Mouse (Mus musculus) forebrain, embryonic 11.5 days (tissue): ENCODE measurements around the gene Wdr49. TPM values are rescaled to one million over a fixed set of nuclear protein-coding genes. Genes with fewer than 3 reads are reported as not detected.
"Not testable (repeated sequence)": the region's sequence is repeated elsewhere in the genome, so short reads cannot be mapped to it uniquely, and the experiment has no call there.

Source experiments
- ATAC-seq: fragments of 200-750 bp; cut with Nextera tagmentation; replicated peaks from 2 replicates; pipeline ENCODE4 v1.8.0; 2017; ENCODE audit warnings: moderate TSS enrichment; ENCODE audit not compliant: low FRiP score
- DNase-seq: peaks from one replicate; pipeline ENCODE4 v3.0.0-alpha.2; 2017; ENCODE audit warnings: low spot score
- H3K27ac ChIP-seq: fragments of 300-500 bp; sonication (generic); 2 replicates; pipeline ENCODE4 v1.5.1; 2014; ENCODE audit warnings: low read depth, low read length
- H3K27me3 ChIP-seq: fragments of 300-500 bp; sonication (generic); 2 replicates; pipeline ENCODE4 v1.6.1; 2014; ENCODE audit warnings: mild to moderate bottlenecking, low read length, mixed read lengths; ENCODE audit not compliant: control insufficient read depth, insufficient read depth
- H3K36me3 ChIP-seq: fragments of 300-500 bp; sonication (generic); 2 replicates; pipeline ENCODE4 v1.6.1; 2014; ENCODE audit warnings: mild to moderate bottlenecking, low read length, moderate library complexity, mixed read lengths; ENCODE audit not compliant: control insufficient read depth, insufficient read depth
- H3K4me1 ChIP-seq: fragments of 300-500 bp; sonication (generic); replicated peaks from 2 replicates; pipeline ENCODE4 v1.6.1; 2014; ENCODE audit warnings: low read length, mixed read lengths; ENCODE audit not compliant: control insufficient read depth, insufficient read depth
- H3K4me2 ChIP-seq: fragments of 300-500 bp; sonication (generic); 2 replicates; pipeline ENCODE4 v1.6.1; 2014; ENCODE audit warnings: low read depth, mild to moderate bottlenecking, low read length, moderate library complexity, mixed read lengths; ENCODE audit not compliant: severe bottlenecking
- H3K4me3 ChIP-seq: fragments of 300-500 bp; sonication (generic); 2 replicates; pipeline ENCODE4 v1.5.1; 2014; ENCODE audit warnings: low read depth, low read length
- H3K9ac ChIP-seq: fragments of 300-500 bp; sonication (generic); 2 replicates; pipeline ENCODE4 v1.6.1; 2014; ENCODE audit warnings: low read length
- H3K9me3 ChIP-seq: fragments of 300-500 bp; sonication (generic); 2 replicates; pipeline ENCODE4 v1.6.1; 2016; ENCODE audit warnings: low read length, mixed read lengths; ENCODE audit not compliant: control insufficient read depth
- WGBS: fragments of 180-500 bp; shearing (Covaris S2); extraction: QIAGEN DNeasy Blood & Tissue Kit; methylation state at CpG from one replicate; pipeline ENCODE4 v1.1.7; 2014; 5-methylcytosine and 5-hydroxymethylcytosine counted together
- polyA plus RNA-seq: library from polyadenylated mRNA; unstranded; fragments of >200 nt; fragmentation: Nextera tagmentation; extraction: Ambion mirVana; gene quantifications from 2 replicates; pipeline ENCODE4 v1.2.1, GENCODE M21; 2014

Wdr49 gene
- polyA plus RNA-seq, 1 experiment from 2014 or later = not detected

GRCm38 (mm10) chr3:75320999-75321398, 161.0 kb downstream of the Wdr49 start:
- Histone ChIP-seq H3K4me1 (no peaks in the 10 kb centered on the region), H3K9ac (no peak overlapping the region), H3K27ac (no peak overlapping the region), H3K9me3 (no peaks in the 10 kb centered on the region), H3K4me3 (no peak overlapping the region), H3K27me3 (no peaks in the 10 kb centered on the region), H3K36me3 (no peaks in the 10 kb centered on the region), H3K4me2 (no peak overlapping the region)
- ATAC-seq = no peak
- WGBS = 82% methylated on average over 4 of the region's 4 CpGs
- no peak for DNase-seq

GRCm38 (mm10) chr3:75308861-75309260, 173.1 kb downstream of the Wdr49 start:
- 81% methylated on average over 4 of the region's 4 CpGs for WGBS
- H3K9ac ChIP-seq = no peak overlapping the region
- H3K36me3 ChIP-seq = no peaks in the 10 kb centered on the region
- H3K9me3 ChIP-seq = no peaks in the 10 kb centered on the region
- H3K4me3 ChIP-seq = no peak overlapping the region
- H3K27ac ChIP-seq = no peak overlapping the region
- no peak for ATAC-seq
- no peak overlapping the region for H3K4me2 ChIP-seq
- H3K27me3 ChIP-seq = no peaks in the 10 kb centered on the region
- no peak for DNase-seq
- no peaks in the 10 kb centered on the region for H3K4me1 ChIP-seq

GRCm38 (mm10) chr3:75308228-75308627, 173.7 kb downstream of the Wdr49 start:
- no peak for ATAC-seq

GRCm38 (mm10) chr3:75305584-75305983, 176.4 kb downstream of the Wdr49 start:
- Histone ChIP-seq H3K9me3 (no peaks in the 10 kb centered on the region), H3K4me1 (no peaks in the 10 kb centered on the region), H3K36me3 (no peaks in the 10 kb centered on the region), H3K27me3 (no peaks in the 10 kb centered on the region), H3K9ac (no peak overlapping the region), H3K27ac (no peak overlapping the region), H3K4me2 (no peak overlapping the region), H3K4me3 (no peak overlapping the region)
- ATAC-seq (no peak), DNase-seq (no peak)
- WGBS = 93% methylated on average over 3 of the region's 3 CpGs

More at GRCm38 (mm10) chr3:75308228-75308627, 173.7 kb downstream of the Wdr49 start:
- no peaks in the 10 kb centered on the region for H3K4me1 ChIP-seq
- 84% methylated on average over 3 of the region's 3 CpGs for WGBS
- no peak overlapping the region for H3K9ac ChIP-seq
- H3K4me3 ChIP-seq = no peak overlapping the region
- DNase-seq = no peak
- no peak overlapping the region for H3K4me2 ChIP-seq
- no peaks in the 10 kb centered on the region for H3K36me3 ChIP-seq
- no peaks in the 10 kb centered on the region for H3K27me3 ChIP-seq
- no peak overlapping the region for H3K27ac ChIP-seq
- no peaks in the 10 kb centered on the region for H3K9me3 ChIP-seq

GRCm38 (mm10) chr3:75304621-75305020, 177.3 kb downstream of the Wdr49 start:
- DNase-seq = no peak
- H3K4me1 ChIP-seq = no peaks in the 10 kb centered on the region
- no peak overlapping the region for H3K4me2 ChIP-seq
- no peak overlapping the region for H3K4me3 ChIP-seq
- H3K9me3 ChIP-seq = no peaks in the 10 kb centered on the region
- no peak overlapping the region for H3K27ac ChIP-seq
- H3K36me3 ChIP-seq = no peaks in the 10 kb centered on the region
- WGBS = 91% methylated on average over 5 of the region's 5 CpGs
- H3K9ac ChIP-seq = no peak overlapping the region
- no peaks in the 10 kb centered on the region for H3K27me3 ChIP-seq
- ATAC-seq = no peak

- Histone ChIP-seq H3K36me3 (no peaks in the 10 kb centered on the region), H3K27me3 (no peaks in the 10 kb centered on the region), H3K4me1 (no peaks in the 10 kb centered on the region; the same call in 1 of the 2 replicates), H3K4me2 (no peak overlapping the region), H3K4me3 (no peak overlapping the region), H3K9me3 (no peaks in the 10 kb centered on the region), H3K27ac (no peak overlapping the region), H3K9ac (no peak overlapping the region)
- ATAC-seq (no peak), DNase-seq (no peak)
- WGBS = 95% methylated on average over 2 of the region's 2 CpGs
These were observed 180.9 kb downstream of the Wdr49 start for GRCm38 (mm10) chr3:75301072-75301471.

- H3K36me3 ChIP-seq, H3K27me3 ChIP-seq, DNase-seq, H3K4me1 ChIP-seq, H3K27ac ChIP-seq, H3K9me3 ChIP-seq, H3K9ac ChIP-seq, H3K4me2 ChIP-seq, ATAC-seq, H3K4me3 ChIP-seq: not testable (repeated sequence)
- WGBS = 92% methylated on average over 1 of the region's 1 CpGs
These were observed 182.5 kb downstream of the Wdr49 start for GRCm38 (mm10) chr3:75299464-75299863.

GRCm38 (mm10) chr3:75297758-75298111, 184.2 kb downstream of the Wdr49 start:
- H3K36me3 ChIP-seq = no peaks in the 10 kb centered on the region
- WGBS = 59% methylated on average over 3 of the region's 3 CpGs
- DNase-seq = no peak

GRCm38 (mm10) chr3:75297026-75297757, 184.8 kb downstream of the Wdr49 start:
- H3K4me3 ChIP-seq = no peak overlapping the region
- no peaks in the 10 kb centered on the region; the same call in 1 of the 2 replicates for H3K4me1 ChIP-seq
- DNase-seq = no peak
- WGBS = 66% methylated on average over 2 of the region's 2 CpGs
- H3K27me3 ChIP-seq = no peaks in the 10 kb centered on the region
- H3K27ac ChIP-seq = no peak overlapping the region
- H3K9ac ChIP-seq = no peak overlapping the region
- H3K9me3 ChIP-seq = no peaks in the 10 kb centered on the region
- H3K4me2 ChIP-seq = no peak overlapping the region
- H3K36me3 ChIP-seq = no peaks in the 10 kb centered on the region
- ATAC-seq = no peak

More at GRCm38 (mm10) chr3:75297758-75298111, 184.2 kb downstream of the Wdr49 start:
- no peaks in the 10 kb centered on the region for H3K9me3 ChIP-seq
- no peaks in the 10 kb centered on the region for H3K27me3 ChIP-seq
- no peak overlapping the region for H3K27ac ChIP-seq
- no peak overlapping the region for H3K9ac ChIP-seq
- no peak overlapping the region for H3K4me2 ChIP-seq
- ATAC-seq = no peak
- H3K4me1 ChIP-seq = no peaks in the 10 kb centered on the region; the same call in 1 of the 2 replicates
- no peak overlapping the region for H3K4me3 ChIP-seq
